ENCODE assay signal across 10 mouse cellular contexts in the genomic region with DNA sequence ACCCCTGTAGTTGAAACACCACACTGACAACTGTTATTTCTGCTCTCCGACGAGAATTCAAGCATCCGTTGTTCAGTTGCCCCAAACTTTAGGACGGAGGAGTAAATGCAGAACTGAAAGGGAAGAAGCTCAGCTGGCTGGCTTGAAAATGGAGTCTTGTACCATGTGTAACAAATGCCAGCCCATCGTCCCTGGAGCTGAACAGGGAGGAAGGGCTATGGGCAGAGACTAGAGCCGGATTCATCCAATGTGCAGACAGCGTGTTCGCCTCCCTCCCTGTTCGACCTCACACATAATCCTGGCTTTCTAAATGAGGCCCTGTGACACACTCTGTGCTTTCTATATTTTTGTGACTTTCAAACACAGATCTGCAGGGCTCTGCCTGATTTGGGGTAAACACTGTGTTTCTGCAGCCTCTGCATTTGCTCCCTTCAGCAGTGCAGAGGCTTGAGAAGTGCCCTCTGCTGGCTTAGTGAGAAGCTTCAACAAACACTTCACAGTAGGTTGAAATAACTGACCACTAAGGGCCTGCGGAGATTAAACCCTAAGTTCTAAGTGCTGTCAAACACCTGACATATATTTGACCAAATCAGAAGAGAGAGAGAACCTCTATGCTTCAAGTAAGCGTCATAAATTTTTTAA.
DNase-seq lines count a peak whose midpoint lies in the region; ATAC-seq lines count a peak whose summit lies in the region.
"Had no signal": no experiment of that assay in that cellular context is flagged by ENCODE, and none has a peak within 500 bp of the region (broad histone marks: within the 10 kb centered on the region; RNA-seq: fewer than 3 reads in every experiment).

No protein-coding gene starts in this region.

- intact Hi-C loops in left cerebral cortex, postnatal 10 days (cut with DNase I): no loop called here

- H3K4me3 ChIP-seq in midbrain, embryonic 11.5 days (ENCODE audit: low read depth, low read length): no peak overlapping the region
- H3K4me3 ChIP-seq in midbrain, embryonic 10.5 days: no peak overlapping the region
- no peak overlapping the region for H3K4me3 ChIP-seq in forebrain, embryonic 15.5 days
- H3K4me3 ChIP-seq: megakaryocyte, embryonic 14.5 days had no signal

- peak; percentile 57; the same call in 1 of the 2 replicates for ATAC-seq in midbrain, embryonic 11.5 days (ENCODE audit: low FRiP score)
- peak; percentile 69; the same call in 1 of the 2 replicates for ATAC-seq in forebrain, embryonic 15.5 days (replicated peaks)

- peak; percentile 45 for DNase-seq in embryo, embryonic 11 days
- no peak for DNase-seq in embryo, embryonic 10 days (ENCODE audit: low spot score)
- no peak for DNase-seq in midbrain, embryonic 11.5 days (ENCODE audit: low spot score, missing footprints)
- DNase-seq in midbrain, embryonic 10.5 days (ENCODE audit: low spot score): no peak
- peak; percentile 30 to 33 for DNase-seq in left cerebral cortex, postnatal 10 days (ENCODE audit: extremely low spot score in 1 of 2, low spot score in 2 of 2)
- peak; percentile 40 for DNase-seq in retina, embryonic 14.5 days (ENCODE audit: low spot score)
- DNase-seq in spleen, adult 12 weeks (ENCODE audit: low spot score): no peak

- H3K9me3 ChIP-seq in midbrain, embryonic 11.5 days (ENCODE audit: control insufficient read depth, low read length): no peaks in the 10 kb centered on the region
- no peaks in the 10 kb centered on the region for H3K9me3 ChIP-seq in midbrain, embryonic 10.5 days (replicated peaks)
- no peaks in the 10 kb centered on the region for H3K9me3 ChIP-seq in forebrain, embryonic 15.5 days
- H3K9me3 ChIP-seq: G1E; megakaryocyte, embryonic 14.5 days had no signal

- H3K4me2 ChIP-seq in midbrain, embryonic 11.5 days: no peak overlapping the region
- no peak overlapping the region for H3K4me2 ChIP-seq in forebrain, embryonic 15.5 days (replicated peaks)

- no peaks in the 10 kb centered on the region for H3K27me3 ChIP-seq in midbrain, embryonic 11.5 days (ENCODE audit: control insufficient read depth, insufficient read depth, low read length)
- H3K27me3 ChIP-seq in midbrain, embryonic 10.5 days (ENCODE audit: low read depth, poor library complexity, severe bottlenecking): no peaks in the 10 kb centered on the region
- no peaks in the 10 kb centered on the region for H3K27me3 ChIP-seq in forebrain, embryonic 15.5 days
- H3K27me3 ChIP-seq: megakaryocyte, embryonic 14.5 days had no signal

- WGBS in midbrain, embryonic 11.5 days: 89% methylated on average over 11 of the region's 11 CpGs
- WGBS in midbrain, embryonic 10.5 days: 87% methylated on average over 11 of the region's 11 CpGs
- WGBS in forebrain, embryonic 15.5 days: 83% methylated on average over 11 of the region's 11 CpGs

- no peak overlapping the region for H3K9ac ChIP-seq in midbrain, embryonic 11.5 days (ENCODE audit: low read length)
- H3K9ac ChIP-seq in forebrain, embryonic 15.5 days (replicated peaks): no peak overlapping the region

- no peak overlapping the region for H3K27ac ChIP-seq in midbrain, embryonic 11.5 days (ENCODE audit: low read depth, low read length)
- H3K27ac ChIP-seq in midbrain, embryonic 10.5 days (replicated peaks): no peak overlapping the region
- no peak overlapping the region for H3K27ac ChIP-seq in forebrain, embryonic 15.5 days (replicated peaks)

- no peaks in the 10 kb centered on the region for H3K4me1 ChIP-seq in midbrain, embryonic 11.5 days (ENCODE audit: control insufficient read depth, insufficient read depth, low read length)
- no peaks in the 10 kb centered on the region for H3K4me1 ChIP-seq in midbrain, embryonic 10.5 days
- H3K4me1 ChIP-seq in forebrain, embryonic 15.5 days: no peaks in the 10 kb centered on the region

- no peaks in the 10 kb centered on the region for H3K36me3 ChIP-seq in midbrain, embryonic 11.5 days (ENCODE audit: control insufficient read depth, insufficient read depth, low read length)
- peaks cover 71% of the 10 kb centered on the region for H3K36me3 ChIP-seq in midbrain, embryonic 10.5 days
- H3K36me3 ChIP-seq in forebrain, embryonic 15.5 days: peaks cover 5% of the 10 kb centered on the region; the same call in 1 of the 2 replicates

Comparison
In these comparisons a context has a peak if more than half of its experiments do, and no peak if none do; other contexts are left out.
1. DNase-seq: peak in embryo, embryonic 11 days (single experiment), left cerebral cortex, postnatal 10 days (2 of 2) and retina, embryonic 14.5 days (single experiment); none in embryo, embryonic 10 days (single experiment), midbrain, embryonic 11.5 days (single experiment), midbrain, embryonic 10.5 days (single experiment) and spleen, adult 12 weeks (single experiment).